Mouse (Mus musculus) embryonic facial prominence, embryonic 14.5 days (tissue): Measurements from ENCODE around the gene Tmem60. TPM values are rescaled to one million over a fixed set of nuclear protein-coding genes. Genes with fewer than 3 reads are reported as not detected.

Experiments used
- ATAC-seq: fragments of 200-750 bp; cut with Nextera tagmentation; 2 replicates; pipeline ENCODE4 v1.8.0; 2017; ENCODE audit warnings: low read depth, moderate number of reproducible peaks, moderate TSS enrichment
- DNase-seq: peaks from one replicate; pipeline ENCODE4 v3.0.0-alpha.2; 2015; ENCODE audit warnings: low spot score
- H3K27ac ChIP-seq: fragments of 300-500 bp; sonication (generic); replicated peaks from 2 replicates; pipeline ENCODE4 v1.5.1; 2014; ENCODE audit warnings: low read depth, mild to moderate bottlenecking, low read length, moderate library complexity
- H3K27me3 ChIP-seq: fragments of 300-500 bp; sonication (generic); replicated peaks from 2 replicates; pipeline ENCODE4 v1.6.1; 2014; ENCODE audit warnings: low read length; ENCODE audit not compliant: control insufficient read depth, insufficient read depth
- H3K36me3 ChIP-seq: fragments of 300-500 bp; sonication (generic); 2 replicates; pipeline ENCODE4 v1.6.1; 2014; ENCODE audit warnings: low read length, mixed read lengths; ENCODE audit not compliant: control insufficient read depth, insufficient read depth
- H3K4me1 ChIP-seq: fragments of 300-500 bp; sonication (generic); 2 replicates; pipeline ENCODE4 v1.6.1; 2014; ENCODE audit warnings: antibody characterized with exemption, low read length; ENCODE audit not compliant: control insufficient read depth, insufficient read depth
- H3K4me2 ChIP-seq: fragments of 300-500 bp; sonication (generic); 2 replicates; pipeline ENCODE4 v1.6.1; 2014; ENCODE audit warnings: low read depth, mild to moderate bottlenecking, low read length, moderate library complexity, mixed read lengths
- H3K4me3 ChIP-seq: fragments of 300-500 bp; sonication (generic); 2 replicates; pipeline ENCODE4 v1.5.1; 2014; ENCODE audit warnings: low read depth, mild to moderate bottlenecking, low read length
- H3K9ac ChIP-seq: fragments of 300-500 bp; sonication (generic); 2 replicates; pipeline ENCODE4 v1.6.1; 2014; ENCODE audit warnings: low read depth, mild to moderate bottlenecking, low read length, moderate library complexity, mixed read lengths
- H3K9me3 ChIP-seq: fragments of 300-500 bp; sonication (generic); 2 replicates; pipeline ENCODE4 v1.6.1; 2016; ENCODE audit warnings: low read length; ENCODE audit not compliant: control insufficient read depth
- WGBS: fragments of 180-500 bp; shearing (Covaris S2); extraction: QIAGEN DNeasy Blood & Tissue Kit; methylation state at CpG from one replicate; pipeline ENCODE4 v1.1.7; 2014; 5-methylcytosine and 5-hydroxymethylcytosine counted together
- polyA plus RNA-seq: library from polyadenylated mRNA; unstranded; fragments of >200 nt; fragmentation: Nextera tagmentation; extraction: Ambion mirVana; gene quantifications from 2 replicates; pipeline ENCODE4 v1.2.1, GENCODE M21; 2014

Gene Tmem60
- polyA plus RNA-seq, 1 experiment from 2014 or later, result 48.9 TPM

DNA sequence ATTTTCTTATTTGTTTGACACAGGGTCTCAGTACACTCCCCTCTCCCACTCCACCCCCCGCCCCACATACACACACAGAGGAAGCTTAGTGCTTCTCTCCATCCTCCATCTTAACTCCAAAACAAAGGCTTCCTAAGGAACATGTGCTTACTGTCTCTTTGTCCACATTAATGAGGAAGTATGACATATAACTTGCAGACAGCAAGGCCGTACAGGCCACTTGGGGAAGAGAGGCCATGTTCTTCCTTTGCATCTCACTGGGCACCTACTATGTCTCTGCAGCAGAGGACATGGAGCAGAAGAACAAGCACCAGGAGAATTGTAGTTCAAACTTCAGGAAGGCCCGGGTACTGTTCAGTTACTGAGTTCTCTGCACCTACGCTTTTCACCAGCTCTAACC is 21.4 kb upstream of the Tmem60 start:
- Histone ChIP-seq H3K27me3 (no peaks in the 10 kb centered on the region), H3K36me3 (0 out of 2 replicates have a peak, but pooled peaks cover 5% of the 10 kb centered on the region), H3K4me2 (no peak overlapping the region), H3K9me3 (peaks cover 3% of the 10 kb centered on the region; the same call in 1 of the 2 replicates), H3K27ac (no peak overlapping the region), H3K4me3 (no peak overlapping the region), H3K4me1 (peaks cover 7% of the 10 kb centered on the region; the same call in 1 of the 2 replicates), H3K9ac (no peak overlapping the region)
- DNase-seq, result no peak
- ATAC-seq, result no peak
- 88% methylated on average over 4 of the region's 4 CpGs for WGBS

DNA sequence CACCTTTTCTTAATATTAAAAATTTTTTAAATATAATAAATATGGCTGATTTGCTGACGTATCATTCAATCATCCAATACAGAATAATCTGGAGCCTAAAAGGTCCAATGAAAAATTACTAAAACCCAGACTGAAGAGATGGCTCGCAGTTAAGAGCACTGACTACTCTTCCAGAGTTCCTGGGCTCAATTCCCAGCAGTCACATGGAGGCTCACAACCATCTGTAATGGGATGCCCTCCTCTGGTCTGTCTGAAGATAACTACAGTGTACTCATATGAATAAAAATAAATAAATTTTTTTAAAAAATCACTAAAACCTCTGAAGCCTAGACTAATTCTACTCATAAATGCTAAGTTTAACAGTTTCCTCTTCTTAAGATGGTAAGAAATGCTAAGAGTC is 20.1 kb upstream of the Tmem60 start:
- Histone ChIP-seq H3K9ac (no peak overlapping the region), H3K9me3 (peaks cover 3% of the 10 kb centered on the region; the same call in 1 of the 2 replicates), H3K4me3 (no peak overlapping the region), H3K36me3 (0 out of 2 replicates have a peak, but pooled peaks cover 5% of the 10 kb centered on the region), H3K27me3 (no peaks in the 10 kb centered on the region), H3K4me1 (peaks cover 7% of the 10 kb centered on the region; the same call in 1 of the 2 replicates), H3K27ac (no peak overlapping the region), H3K4me2 (no peak overlapping the region)
- ATAC-seq (no peak), DNase-seq (no peak)
- WGBS, result 91% methylated on average over 2 of the region's 2 CpGs

DNA sequence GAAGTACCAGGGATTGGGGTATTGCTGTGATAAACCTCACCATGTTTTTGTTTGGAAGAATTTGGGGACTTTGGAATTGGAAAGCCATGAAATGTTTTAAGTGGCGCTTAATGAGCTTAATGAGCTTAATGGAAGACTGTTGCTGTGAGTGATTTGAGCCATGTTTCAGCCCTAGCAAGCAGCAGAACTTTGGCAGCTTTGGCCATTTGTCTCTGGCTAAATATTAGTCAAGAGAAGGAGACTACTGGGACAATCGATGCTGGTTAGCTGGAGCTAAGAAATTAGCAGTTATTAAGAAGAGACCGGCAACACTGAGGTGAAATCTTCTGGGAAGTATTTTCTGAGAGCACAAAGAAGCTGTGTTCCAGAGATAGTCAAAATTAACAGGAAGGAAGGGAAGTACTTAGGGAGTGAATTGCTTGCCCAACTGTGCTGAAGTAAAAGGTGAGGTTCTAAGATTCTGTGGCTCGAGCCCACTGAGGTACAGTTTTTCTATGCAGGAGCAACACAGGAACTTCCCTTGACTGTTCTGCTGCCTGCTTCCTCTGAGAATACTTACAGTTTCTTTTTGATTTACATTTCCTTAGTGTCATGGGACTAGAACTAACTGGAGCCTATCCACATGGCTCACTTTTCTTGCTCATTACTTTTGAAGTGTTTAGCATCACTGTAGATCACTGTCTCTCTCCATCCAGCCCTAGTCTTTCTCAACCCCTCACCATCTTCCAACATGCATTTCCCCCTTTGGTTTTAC is 17.6 kb upstream of the Tmem60 start:
- Histone ChIP-seq H3K9ac (no peak overlapping the region), H3K27me3 (no peaks in the 10 kb centered on the region), H3K4me3 (no peak overlapping the region), H3K4me1 (peaks cover 7% of the 10 kb centered on the region; the same call in 1 of the 2 replicates), H3K27ac (no peak overlapping the region), H3K4me2 (no peak overlapping the region), H3K9me3 (peaks cover 1% of the 10 kb centered on the region; the same call in 1 of the 2 replicates), H3K36me3 (no peaks in the 10 kb centered on the region)
- ATAC-seq (no peak), DNase-seq (no peak)
- WGBS, result 54% methylated on average over 4 of the region's 4 CpGs

DNA sequence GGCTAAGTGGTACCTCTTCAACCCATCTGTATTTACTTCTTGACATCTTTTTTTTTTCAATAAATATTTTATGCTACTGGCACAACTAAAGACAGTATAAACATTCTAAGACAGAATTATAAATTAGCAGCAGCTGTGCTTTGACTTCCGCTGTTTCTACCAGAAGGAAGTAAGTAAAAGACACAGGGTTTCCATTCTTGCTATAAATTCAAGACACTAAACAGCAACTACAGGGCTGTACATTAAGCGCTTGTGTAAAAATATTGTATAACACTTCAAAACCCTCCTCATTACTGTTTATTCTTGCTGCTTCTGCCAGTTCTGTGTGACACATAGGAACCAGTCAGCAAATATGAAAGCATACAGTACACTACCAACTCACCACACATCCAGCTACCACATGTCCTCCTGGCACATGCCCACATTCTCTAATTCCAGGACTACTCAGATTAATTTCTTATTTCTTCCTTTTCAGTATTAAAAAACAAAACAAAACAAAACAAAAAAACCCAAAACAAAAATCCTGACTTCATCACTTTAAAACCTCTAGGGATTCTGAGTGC is 16.7 kb upstream of the Tmem60 start:
- no peak for ATAC-seq
- no peak for DNase-seq
- no peaks in the 10 kb centered on the region for H3K36me3 ChIP-seq
- H3K4me1 ChIP-seq, result peaks cover 7% of the 10 kb centered on the region; the same call in 1 of the 2 replicates
- H3K9me3 ChIP-seq, result no peaks in the 10 kb centered on the region
- H3K4me2 ChIP-seq, result no peak overlapping the region
- H3K4me3 ChIP-seq, result no peak overlapping the region
- H3K27me3 ChIP-seq, result no peaks in the 10 kb centered on the region
- 63% methylated on average over 2 of the region's 2 CpGs for WGBS
- H3K27ac ChIP-seq, result no peak overlapping the region
- H3K9ac ChIP-seq, result no peak overlapping the region

DNA sequence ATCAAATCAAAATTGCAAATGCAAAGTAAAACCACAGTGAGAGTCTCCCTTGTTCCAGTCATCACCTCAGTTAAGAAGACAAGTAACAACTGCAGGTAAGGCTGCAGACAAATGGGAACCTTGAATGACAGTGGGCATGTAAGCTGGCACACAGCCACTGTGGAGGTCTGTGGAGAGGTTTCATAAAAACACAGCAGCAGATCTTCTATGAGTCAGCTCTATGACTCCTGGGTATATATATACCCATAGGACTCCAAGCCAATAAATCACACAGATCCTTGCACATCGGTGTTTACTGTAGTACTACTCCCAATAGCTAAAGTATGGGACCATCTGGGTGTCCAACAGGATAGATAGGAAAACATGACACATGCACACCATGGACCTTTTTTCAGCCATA is 8.8 kb upstream of the Tmem60 start:
- Histone ChIP-seq H3K4me2 (no peak overlapping the region), H3K4me3 (no peak overlapping the region), H3K4me1 (no peaks in the 10 kb centered on the region), H3K9me3 (no peaks in the 10 kb centered on the region), H3K36me3 (no peaks in the 10 kb centered on the region), H3K27ac (no peak overlapping the region), H3K9ac (no peak overlapping the region), H3K27me3 (no peaks in the 10 kb centered on the region)
- DNase-seq, result no peak
- WGBS, result 88% methylated on average over 1 of the region's 1 CpGs
- no peak for ATAC-seq

DNA sequence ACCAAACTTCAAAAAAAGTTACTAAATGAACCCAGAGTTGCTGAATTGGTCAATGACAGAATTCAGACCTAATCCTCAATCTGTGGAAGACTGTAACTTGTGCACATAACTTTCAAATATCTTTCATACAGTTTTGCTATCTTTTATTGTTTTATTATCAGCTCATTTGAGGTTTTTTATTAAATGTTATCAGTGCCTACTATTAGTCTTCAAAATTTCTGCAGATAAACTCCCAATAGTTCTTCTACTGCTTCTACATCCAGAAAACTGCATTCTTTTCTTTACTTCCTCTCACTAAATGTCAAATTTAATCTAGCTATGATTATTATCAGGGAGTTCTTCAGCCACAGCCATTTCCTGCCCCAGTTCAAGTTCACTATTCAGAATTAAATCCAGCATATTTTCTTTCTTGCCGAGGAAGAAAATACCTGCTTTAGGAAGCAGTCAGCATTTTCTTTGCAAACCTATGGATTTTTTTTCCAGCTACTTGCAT is 5.0 kb upstream of the Tmem60 start:
- H3K4me1 ChIP-seq, result peaks cover 5% of the 10 kb centered on the region
- no peak overlapping the region for H3K27ac ChIP-seq
- no peaks in the 10 kb centered on the region for H3K27me3 ChIP-seq
- H3K9ac ChIP-seq, result no peak overlapping the region
- DNase-seq (no peak), ATAC-seq (no peak)
- no peaks in the 10 kb centered on the region for H3K36me3 ChIP-seq
- H3K4me3 ChIP-seq, result no peak overlapping the region
- WGBS, result 43% methylated on average over 1 of the region's 1 CpGs
- H3K4me2 ChIP-seq, result no peak overlapping the region
- no peaks in the 10 kb centered on the region for H3K9me3 ChIP-seq

DNA sequence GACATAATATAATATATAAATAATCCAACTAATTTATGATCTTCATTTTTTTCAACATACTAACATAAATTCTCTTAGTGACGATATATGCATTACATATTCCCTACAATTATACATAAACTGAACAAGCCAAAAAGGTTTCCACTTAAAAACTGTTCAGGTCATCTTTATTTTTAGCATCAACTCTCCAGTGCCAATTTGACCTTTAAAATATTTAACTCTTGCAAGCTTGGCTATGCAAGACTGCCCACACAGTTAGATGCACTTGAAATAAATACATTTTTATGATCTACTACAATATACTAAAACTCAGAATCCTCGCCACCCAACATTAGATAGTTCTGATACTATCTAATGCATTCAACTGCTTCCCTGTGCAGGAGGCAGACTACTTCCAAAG is 1.6 kb upstream of the Tmem60 start:
- Histone ChIP-seq H3K4me1 (peaks cover 19% of the 10 kb centered on the region), H3K9me3 (no peaks in the 10 kb centered on the region), H3K4me2 (peak overlapping the region; percentile 57), H3K27me3 (no peaks in the 10 kb centered on the region), H3K27ac (no peak overlapping the region), H3K4me3 (peak overlapping the region; percentile 84), H3K9ac (peak overlapping the region; percentile 86; the same call in 1 of the 2 replicates), H3K36me3 (no peaks in the 10 kb centered on the region)
- 67% methylated on average over 2 of the region's 2 CpGs for WGBS
- ATAC-seq, result no peak
- DNase-seq, result no peak

DNA sequence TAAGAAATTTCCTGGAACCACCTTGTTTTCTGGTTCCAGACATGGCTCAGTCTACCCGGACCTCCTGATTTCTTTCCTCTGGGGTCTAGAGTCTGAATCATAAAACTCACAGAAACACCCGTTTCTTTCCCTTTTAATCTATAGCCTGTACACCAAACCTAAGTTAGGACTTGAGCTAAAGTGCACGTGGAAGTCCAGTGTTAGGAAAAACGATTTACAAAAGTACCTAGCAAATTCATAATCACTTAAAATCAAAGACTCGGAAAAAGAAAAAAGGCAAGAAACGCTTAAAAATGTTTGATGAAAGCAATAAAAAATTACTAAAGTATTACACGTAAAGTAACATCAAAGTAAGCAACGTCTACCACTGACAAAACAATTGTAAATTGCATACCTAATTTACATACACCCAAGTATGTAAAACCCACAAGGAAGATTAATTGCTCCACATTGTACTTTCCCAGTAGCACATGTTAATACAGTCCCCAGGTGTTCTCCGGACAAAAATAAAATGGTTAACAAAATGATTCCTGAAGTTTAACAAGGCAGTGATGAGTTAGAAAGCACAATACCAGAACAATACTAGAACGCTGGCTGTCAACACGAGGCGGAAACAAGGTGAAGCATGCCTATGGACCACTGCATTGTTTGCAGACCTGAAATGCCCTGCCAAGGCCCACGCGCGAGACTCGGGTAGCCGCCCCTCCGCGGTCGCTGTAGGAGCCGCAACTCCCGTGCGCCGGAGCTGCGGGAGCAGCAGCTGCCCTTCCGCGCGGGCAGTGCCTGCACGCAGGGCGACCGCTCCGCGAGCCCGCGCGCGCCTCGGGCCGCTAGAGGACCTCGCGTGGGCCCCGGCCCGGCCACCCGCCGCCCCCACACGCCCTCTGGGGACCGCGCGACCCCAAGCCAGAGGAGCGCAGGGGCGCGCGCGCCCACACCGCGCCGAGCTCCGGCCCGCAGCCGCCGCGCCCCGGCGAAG is 905 bp upstream of the Tmem60 start:
- H3K9me3 ChIP-seq, result no peaks in the 10 kb centered on the region
- ATAC-seq (no peak; the same call in 1 of the 2 replicates), DNase-seq (peak; percentile 63)
- H3K9ac ChIP-seq, result peak overlapping the region; percentile 86
- no peaks in the 10 kb centered on the region for H3K27me3 ChIP-seq
- peak overlapping the region; percentile 84 for H3K4me3 ChIP-seq
- WGBS, result 2% methylated on average over 32 of the region's 64 CpGs
- peaks cover 4% of the 10 kb centered on the region; the same call in 1 of the 2 replicates for H3K36me3 ChIP-seq
- H3K4me1 ChIP-seq, result peaks cover 19% of the 10 kb centered on the region
- H3K4me2 ChIP-seq, result peak overlapping the region; percentile 57
- H3K27ac ChIP-seq, result peak overlapping the region; percentile 92
